Mouse (Mus musculus): Measurements from ENCODE around the gene Uhrf1bp1l. TPM values are rescaled to one million over a fixed set of nuclear protein-coding genes. Genes with fewer than 3 reads are reported as not detected.

Gene Uhrf1bp1l
- polyA plus RNA-seq, 1 experiment from 2014 or later: 32.3 TPM

- H3K4me3 ChIP-seq (ENCODE audit: low read depth, low read length): no peak overlapping the region
- H3K36me3 ChIP-seq (ENCODE audit: control insufficient read depth, insufficient read depth, low read length): no peaks in the 10 kb centered on the region
- H3K4me1 ChIP-seq (ENCODE audit: control insufficient read depth, insufficient read depth, low read length): no peaks in the 10 kb centered on the region
- no peak for ATAC-seq (ENCODE audit: insufficient number of reproducible peaks, low FRiP score, low TSS enrichment, low read depth)
- no peak for DNase-seq (ENCODE audit: low spot score)
- no peaks in the 10 kb centered on the region for H3K27me3 ChIP-seq (ENCODE audit: control insufficient read depth, insufficient read depth, low read length)
- H3K9ac ChIP-seq (ENCODE audit: low read length): no peak overlapping the region
- no peak overlapping the region for H3K27ac ChIP-seq (replicated peaks; ENCODE audit: low read depth, low read length)
- H3K4me2 ChIP-seq (ENCODE audit: low read depth, severe bottlenecking): no peak overlapping the region
- H3K9me3 ChIP-seq (ENCODE audit: control insufficient read depth, low read length): no peaks in the 10 kb centered on the region
- 72% methylated on average over 2 of the region's 2 CpGs for WGBS
Observed at GRCm38 (mm10) chr10:89771894-89772293, 27.1 kb downstream of the Uhrf1bp1l start.

GRCm38 (mm10) chr10:89776029-89776428 is 31.2 kb downstream of the Uhrf1bp1l start:
- whole genome bisulfite sequencing: 98% methylated on average over 6 of the region's 6 CpGs
- Histone ChIP-seq H3K27me3 (ENCODE audit: control insufficient read depth, insufficient read depth, low read length) (no peaks in the 10 kb centered on the region), H3K4me2 (ENCODE audit: low read depth, severe bottlenecking) (no peak overlapping the region), H3K27ac (replicated peaks; ENCODE audit: low read depth, low read length) (no peak overlapping the region), H3K9me3 (ENCODE audit: control insufficient read depth, low read length) (no peaks in the 10 kb centered on the region), H3K9ac (ENCODE audit: low read length) (no peak overlapping the region), H3K4me3 (ENCODE audit: low read depth, low read length) (no peak overlapping the region), H3K36me3 (ENCODE audit: control insufficient read depth, insufficient read depth, low read length) (0 out of 2 replicates have a peak, but pooled peaks cover 5% of the 10 kb centered on the region), H3K4me1 (ENCODE audit: control insufficient read depth, insufficient read depth, low read length) (no peaks in the 10 kb centered on the region)
- DNase-seq (ENCODE audit: low spot score) (no peak), ATAC-seq (ENCODE audit: insufficient number of reproducible peaks, low FRiP score, low TSS enrichment, low read depth) (no peak)

- 93% methylated on average over 4 of the region's 4 CpGs for whole genome bisulfite sequencing
- H3K4me3 ChIP-seq (ENCODE audit: low read depth, low read length): no peak overlapping the region
- ATAC-seq (ENCODE audit: insufficient number of reproducible peaks, low FRiP score, low TSS enrichment, low read depth): no peak
- H3K9ac ChIP-seq (ENCODE audit: low read length): no peak overlapping the region
- H3K4me1 ChIP-seq (ENCODE audit: control insufficient read depth, insufficient read depth, low read length): no peaks in the 10 kb centered on the region
- no peaks in the 10 kb centered on the region for H3K9me3 ChIP-seq (ENCODE audit: control insufficient read depth, low read length)
- H3K27ac ChIP-seq (replicated peaks; ENCODE audit: low read depth, low read length): no peak overlapping the region
- H3K4me2 ChIP-seq (ENCODE audit: low read depth, severe bottlenecking): no peak overlapping the region
- H3K36me3 ChIP-seq (ENCODE audit: control insufficient read depth, insufficient read depth, low read length): no peaks in the 10 kb centered on the region
- no peaks in the 10 kb centered on the region for H3K27me3 ChIP-seq (ENCODE audit: control insufficient read depth, insufficient read depth, low read length)
- peak; percentile 9 for DNase-seq (ENCODE audit: low spot score)
Observed at GRCm38 (mm10) chr10:89791870-89792269, 47.1 kb downstream of the Uhrf1bp1l start.

- Histone ChIP-seq H3K36me3 (ENCODE audit: control insufficient read depth, insufficient read depth, low read length) (no peaks in the 10 kb centered on the region), H3K27me3 (ENCODE audit: control insufficient read depth, insufficient read depth, low read length) (no peaks in the 10 kb centered on the region), H3K9me3 (ENCODE audit: control insufficient read depth, low read length) (no peaks in the 10 kb centered on the region), H3K27ac (replicated peaks; ENCODE audit: low read depth, low read length) (no peak overlapping the region), H3K9ac (ENCODE audit: low read length) (no peak overlapping the region), H3K4me3 (ENCODE audit: low read depth, low read length) (no peak overlapping the region), H3K4me1 (ENCODE audit: control insufficient read depth, insufficient read depth, low read length) (no peaks in the 10 kb centered on the region), H3K4me2 (ENCODE audit: low read depth, severe bottlenecking) (no peak overlapping the region)
- ATAC-seq (ENCODE audit: insufficient number of reproducible peaks, low FRiP score, low TSS enrichment, low read depth): no peak
- 90% methylated on average over 6 of the region's 6 CpGs for WGBS
- no peak for DNase-seq (ENCODE audit: low spot score)
Observed at GRCm38 (mm10) chr10:89794121-89794520, 49.3 kb downstream of the Uhrf1bp1l start.

- ATAC-seq (ENCODE audit: insufficient number of reproducible peaks, low FRiP score, low TSS enrichment, low read depth): no peak
- 85% methylated on average over 4 of the region's 4 CpGs for WGBS
Observed at GRCm38 (mm10) chr10:89819146-89819545, 74.4 kb downstream of the Uhrf1bp1l start.

GRCm38 (mm10) chr10:89823906-89824305 is 79.1 kb downstream of the Uhrf1bp1l start:
- Histone ChIP-seq H3K36me3 (ENCODE audit: control insufficient read depth, insufficient read depth, low read length) (no peaks in the 10 kb centered on the region), H3K4me1 (ENCODE audit: control insufficient read depth, insufficient read depth, low read length) (no peaks in the 10 kb centered on the region), H3K9ac (ENCODE audit: low read length) (no peak overlapping the region), H3K27ac (replicated peaks; ENCODE audit: low read depth, low read length) (no peak overlapping the region), H3K4me2 (ENCODE audit: low read depth, severe bottlenecking) (no peak overlapping the region), H3K9me3 (ENCODE audit: control insufficient read depth, low read length) (no peaks in the 10 kb centered on the region), H3K4me3 (ENCODE audit: low read depth, low read length) (no peak overlapping the region), H3K27me3 (ENCODE audit: control insufficient read depth, insufficient read depth, low read length) (no peaks in the 10 kb centered on the region)
- 62% methylated on average over 2 of the region's 2 CpGs for WGBS
- DNase-seq (ENCODE audit: low spot score) (no peak), ATAC-seq (ENCODE audit: insufficient number of reproducible peaks, low FRiP score, low TSS enrichment, low read depth) (0 out of 2 replicates have a peak, but pooled peaks have one; percentile 51)

More at GRCm38 (mm10) chr10:89819146-89819545, 74.4 kb downstream of the Uhrf1bp1l start:
- Histone ChIP-seq H3K9me3 (ENCODE audit: control insufficient read depth, low read length) (no peaks in the 10 kb centered on the region), H3K4me3 (ENCODE audit: low read depth, low read length) (no peak overlapping the region), H3K4me1 (ENCODE audit: control insufficient read depth, insufficient read depth, low read length) (no peaks in the 10 kb centered on the region), H3K27ac (replicated peaks; ENCODE audit: low read depth, low read length) (no peak overlapping the region), H3K27me3 (ENCODE audit: control insufficient read depth, insufficient read depth, low read length) (no peaks in the 10 kb centered on the region), H3K9ac (ENCODE audit: low read length) (no peak overlapping the region), H3K36me3 (ENCODE audit: control insufficient read depth, insufficient read depth, low read length) (0 out of 2 replicates have a peak, but pooled peaks cover 3% of the 10 kb centered on the region), H3K4me2 (ENCODE audit: low read depth, severe bottlenecking) (no peak overlapping the region)
- DNase-seq (ENCODE audit: low spot score): no peak

- DNase-seq (ENCODE audit: low spot score): no peak
- H3K27ac ChIP-seq (replicated peaks; ENCODE audit: low read depth, low read length): no peak overlapping the region
- WGBS: 70% methylated on average over 3 of the region's 3 CpGs
- no peak overlapping the region for H3K4me3 ChIP-seq (ENCODE audit: low read depth, low read length)
- no peaks in the 10 kb centered on the region for H3K27me3 ChIP-seq (ENCODE audit: control insufficient read depth, insufficient read depth, low read length)
- H3K4me2 ChIP-seq (ENCODE audit: low read depth, severe bottlenecking): no peak overlapping the region
- no peak for ATAC-seq (ENCODE audit: insufficient number of reproducible peaks, low FRiP score, low TSS enrichment, low read depth)
- H3K36me3 ChIP-seq (ENCODE audit: control insufficient read depth, insufficient read depth, low read length): no peaks in the 10 kb centered on the region
- H3K9ac ChIP-seq (ENCODE audit: low read length): no peak overlapping the region
- H3K4me1 ChIP-seq (ENCODE audit: control insufficient read depth, insufficient read depth, low read length): no peaks in the 10 kb centered on the region
- H3K9me3 ChIP-seq (ENCODE audit: control insufficient read depth, low read length): no peaks in the 10 kb centered on the region
Observed at GRCm38 (mm10) chr10:89826896-89827295, 82.1 kb downstream of the Uhrf1bp1l start.

GRCm38 (mm10) chr10:89832334-89832733 is 87.5 kb downstream of the Uhrf1bp1l start:
- no peaks in the 10 kb centered on the region for H3K36me3 ChIP-seq (ENCODE audit: control insufficient read depth, insufficient read depth, low read length)
- no peak overlapping the region for H3K4me2 ChIP-seq (ENCODE audit: low read depth, severe bottlenecking)
- no peaks in the 10 kb centered on the region for H3K27me3 ChIP-seq (ENCODE audit: control insufficient read depth, insufficient read depth, low read length)
- no peaks in the 10 kb centered on the region for H3K9me3 ChIP-seq (ENCODE audit: control insufficient read depth, low read length)
- H3K4me1 ChIP-seq (ENCODE audit: control insufficient read depth, insufficient read depth, low read length): no peaks in the 10 kb centered on the region
- no peak overlapping the region for H3K27ac ChIP-seq (replicated peaks; ENCODE audit: low read depth, low read length)
- no peak overlapping the region for H3K4me3 ChIP-seq (ENCODE audit: low read depth, low read length)
- no peak for ATAC-seq (ENCODE audit: insufficient number of reproducible peaks, low FRiP score, low TSS enrichment, low read depth)
- H3K9ac ChIP-seq (ENCODE audit: low read length): no peak overlapping the region
- no peak for DNase-seq (ENCODE audit: low spot score)
- 76% methylated on average over 4 of the region's 4 CpGs for WGBS

GRCm38 (mm10) chr10:89833166-89833565 is 88.4 kb downstream of the Uhrf1bp1l start:
- WGBS: 88% methylated on average over 10 of the region's 10 CpGs
- H3K4me2 ChIP-seq (ENCODE audit: low read depth, severe bottlenecking): no peak overlapping the region

More at GRCm38 (mm10) chr10:89833166-89833565, 88.4 kb downstream of the Uhrf1bp1l start:
- H3K9ac ChIP-seq (ENCODE audit: low read length): no peak overlapping the region
- no peak overlapping the region for H3K4me3 ChIP-seq (ENCODE audit: low read depth, low read length)
- H3K4me1 ChIP-seq (ENCODE audit: control insufficient read depth, insufficient read depth, low read length): no peaks in the 10 kb centered on the region
- no peak overlapping the region for H3K27ac ChIP-seq (replicated peaks; ENCODE audit: low read depth, low read length)
- no peaks in the 10 kb centered on the region for H3K27me3 ChIP-seq (ENCODE audit: control insufficient read depth, insufficient read depth, low read length)
- H3K36me3 ChIP-seq (ENCODE audit: control insufficient read depth, insufficient read depth, low read length): no peaks in the 10 kb centered on the region
- DNase-seq (ENCODE audit: low spot score): no peak
- H3K9me3 ChIP-seq (ENCODE audit: control insufficient read depth, low read length): no peaks in the 10 kb centered on the region
- no peak for ATAC-seq (ENCODE audit: insufficient number of reproducible peaks, low FRiP score, low TSS enrichment, low read depth)

Data from limb, embryonic 11.5 days (tissue).